ENCODE assay signal across 33 mouse cellular contexts in the genomic region with DNA sequence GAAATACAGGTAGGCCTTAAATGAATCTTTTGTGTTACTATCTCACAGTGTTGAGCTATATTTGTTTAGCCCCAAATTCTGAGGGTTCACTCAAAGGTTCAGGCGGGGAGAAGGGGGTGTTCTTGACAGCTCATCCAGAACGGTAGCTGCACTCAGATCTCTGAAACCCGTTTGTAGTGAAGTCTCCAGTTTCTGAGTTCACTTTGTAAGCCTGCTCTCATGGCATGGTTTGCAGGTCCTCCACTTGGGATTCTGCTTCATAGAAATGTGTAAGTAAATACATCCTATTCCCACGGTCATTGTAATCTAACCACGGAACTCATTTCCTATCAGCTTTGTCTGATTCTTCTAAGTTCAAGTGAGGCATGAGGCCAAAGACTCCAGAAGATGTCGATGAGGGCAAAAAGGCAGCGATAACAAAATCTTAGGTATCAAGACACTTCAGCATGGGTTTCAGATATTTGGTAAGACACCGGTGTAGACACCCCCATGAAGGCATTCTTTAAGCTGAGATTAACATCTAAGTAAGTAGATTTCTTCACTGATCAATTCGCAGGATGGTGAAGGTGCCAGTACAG.
"Had no signal": no experiment of that assay in that cellular context is flagged by ENCODE, and none has a peak within 500 bp of the region (broad histone marks: within the 10 kb centered on the region; RNA-seq: fewer than 3 reads in every experiment).

No protein-coding gene starts in this region.

- H3K4me1 ChIP-seq: heart, embryonic 13.5 days; heart, embryonic 15.5 days; hindbrain, embryonic 10.5 days; hindbrain, embryonic 12.5 days; intestine, embryonic 15.5 days; kidney, embryonic 15.5 days had no signal

- H3K4me3 ChIP-seq: heart, embryonic 13.5 days; heart, embryonic 15.5 days; hindbrain, embryonic 10.5 days; hindbrain, embryonic 12.5 days; hindbrain, embryonic 13.5 days; hindbrain, embryonic 15.5 days; intestine, embryonic 15.5 days; kidney, embryonic 15.5 days; layer of hippocampus, adult 2 months; left cerebral cortex, adult 2 months had no signal

- ATAC-seq: hindbrain, embryonic 16.5 days; hindbrain, postnatal 0 days; inflammation-experienced regulatory T-cells, adult 6 months; intestine, embryonic 15.5 days; intestine, embryonic 16.5 days; intestine, postnatal 0 days had no signal

- H3K27ac ChIP-seq: heart, embryonic 13.5 days; heart, embryonic 15.5 days; hindbrain, embryonic 10.5 days; hindbrain, embryonic 12.5 days; hindbrain, embryonic 13.5 days; hindbrain, embryonic 14.5 days; hindbrain, embryonic 15.5 days; hindbrain, postnatal 0 days; intestine, embryonic 15.5 days; kidney, embryonic 15.5 days; kidney, postnatal 0 days; layer of hippocampus, adult 2 months; left cerebral cortex, adult 2 months had no signal

- DNase-seq: heart, postnatal 10 days; heart, postnatal 14 days; heart, postnatal 36 days; heart, postnatal 4 days; kidney, adult 11 months; kidney, adult 18-20 months; kidney, adult 2 months; kidney, adult 8-10 months; kidney, adult 9 months; kidney, postnatal 10 days; kidney, postnatal 14 days; kidney, postnatal 25 days; kidney, postnatal 36 days; kidney, postnatal 4 days; layer of hippocampus, adult 9-11 months; layer of hippocampus, postnatal 36 days had no signal

- H3K9ac ChIP-seq: heart, embryonic 13.5 days; heart, embryonic 15.5 days; hindbrain, embryonic 12.5 days; hindbrain, embryonic 13.5 days; hindbrain, embryonic 14.5 days; hindbrain, embryonic 15.5 days; intestine, embryonic 15.5 days; kidney, embryonic 15.5 days had no signal

- H3K4me2 ChIP-seq: heart, embryonic 13.5 days; heart, embryonic 15.5 days; hindbrain, embryonic 12.5 days; hindbrain, embryonic 13.5 days; hindbrain, embryonic 14.5 days; hindbrain, embryonic 15.5 days; intestine, embryonic 15.5 days; kidney, embryonic 15.5 days had no signal

- H3K36me3 ChIP-seq: heart, embryonic 13.5 days; heart, embryonic 15.5 days; hindbrain, embryonic 10.5 days; hindbrain, embryonic 12.5 days; hindbrain, embryonic 13.5 days; hindbrain, embryonic 15.5 days; intestine, embryonic 15.5 days; kidney, embryonic 15.5 days had no signal

- H3K9me3 ChIP-seq: heart, embryonic 13.5 days; heart, embryonic 15.5 days; hindbrain, embryonic 10.5 days; hindbrain, embryonic 12.5 days; hindbrain, embryonic 13.5 days; hindbrain, embryonic 15.5 days; intestine, embryonic 15.5 days; kidney, embryonic 15.5 days had no signal

- H3K27me3 ChIP-seq: heart, embryonic 13.5 days; heart, embryonic 15.5 days; hindbrain, embryonic 12.5 days; hindbrain, embryonic 13.5 days; hindbrain, embryonic 15.5 days; intestine, embryonic 15.5 days; kidney, embryonic 15.5 days had no signal
